Mouse (Mus musculus): ENCODE results near the gene Scd2. TPM values are rescaled to one million over a fixed set of nuclear protein-coding genes. Genes with fewer than 3 reads are reported as not detected.

The Scd2 gene
- polyA plus RNA-seq, 1 experiment from 2014 or later: 293 TPM

DNA sequence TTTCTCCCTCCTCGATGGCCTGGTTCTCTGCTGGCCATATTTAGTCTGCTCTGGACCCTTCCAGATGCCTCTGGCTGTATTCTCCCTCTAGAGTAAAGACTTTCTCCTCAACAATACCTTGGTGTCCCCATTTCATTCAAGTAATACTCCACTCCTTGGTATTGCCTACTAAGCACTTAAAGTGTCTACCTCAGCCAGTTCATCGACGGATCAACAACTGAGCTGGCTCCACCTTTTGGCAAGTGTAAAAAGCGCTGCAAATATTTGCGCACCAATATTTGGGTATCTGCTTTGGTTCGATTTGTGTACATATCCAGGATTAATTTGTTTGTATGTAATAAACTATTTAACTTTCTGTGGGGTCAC is 27.0 kb upstream of the Scd2 start:
- Histone ChIP-seq H3K4me2 (ENCODE audit: low read depth, low read length) (peak overlapping the region; percentile 64), H3K27me3 (ENCODE audit: control insufficient read depth, insufficient read depth, low read length) (no peaks in the 10 kb centered on the region), H3K27ac (ENCODE audit: low read depth, low read length) (peak overlapping the region; percentile 90; the same call in 1 of the 2 replicates), H3K9ac (replicated peaks; ENCODE audit: low read depth, low read length) (peak overlapping the region; percentile 63), H3K36me3 (ENCODE audit: control insufficient read depth, insufficient read depth, low read length) (no peaks in the 10 kb centered on the region), H3K9me3 (ENCODE audit: control insufficient read depth, low read length) (no peaks in the 10 kb centered on the region), H3K4me1 (ENCODE audit: control insufficient read depth, insufficient read depth, low read length) (0 out of 2 replicates have a peak, but pooled peaks cover 4% of the 10 kb centered on the region), H3K4me3 (ENCODE audit: low read depth, low read length) (peak overlapping the region; percentile 55)
- WGBS: 4% methylated on average over 6 of the region's 6 CpGs
- no peak for ATAC-seq (ENCODE audit: low read depth)

GRCm38 (mm10) chr19:44266824-44267498 is 26.5 kb upstream of the Scd2 start:
- Histone ChIP-seq H3K4me3 (ENCODE audit: low read depth, low read length) (peak overlapping the region; percentile 55), H3K9me3 (ENCODE audit: control insufficient read depth, low read length) (no peaks in the 10 kb centered on the region), H3K36me3 (ENCODE audit: control insufficient read depth, insufficient read depth, low read length) (no peaks in the 10 kb centered on the region), H3K4me1 (ENCODE audit: control insufficient read depth, insufficient read depth, low read length) (0 out of 2 replicates have a peak, but pooled peaks cover 4% of the 10 kb centered on the region), H3K4me2 (ENCODE audit: low read depth, low read length) (peak overlapping the region; percentile 64), H3K27ac (ENCODE audit: low read depth, low read length) (peak overlapping the region; percentile 90), H3K27me3 (ENCODE audit: control insufficient read depth, insufficient read depth, low read length) (no peaks in the 10 kb centered on the region), H3K9ac (replicated peaks; ENCODE audit: low read depth, low read length) (peak overlapping the region; percentile 63)
- peak; percentile 97 for ATAC-seq (ENCODE audit: low read depth)
- under 1% methylated on average over 42 of the region's 43 CpGs for WGBS

- Histone ChIP-seq H3K4me1 (ENCODE audit: control insufficient read depth, insufficient read depth, low read length) (0 out of 2 replicates have a peak, but pooled peaks cover 4% of the 10 kb centered on the region), H3K4me3 (ENCODE audit: low read depth, low read length) (peak overlapping the region; percentile 55), H3K4me2 (ENCODE audit: low read depth, low read length) (peak overlapping the region; percentile 64), H3K9ac (replicated peaks; ENCODE audit: low read depth, low read length) (peak overlapping the region; percentile 63), H3K27ac (ENCODE audit: low read depth, low read length) (peak overlapping the region; percentile 90), H3K36me3 (ENCODE audit: control insufficient read depth, insufficient read depth, low read length) (no peaks in the 10 kb centered on the region), H3K27me3 (ENCODE audit: control insufficient read depth, insufficient read depth, low read length) (no peaks in the 10 kb centered on the region), H3K9me3 (ENCODE audit: control insufficient read depth, low read length) (no peaks in the 10 kb centered on the region)
- 9% methylated on average over 18 of the region's 18 CpGs for WGBS
- ATAC-seq (ENCODE audit: low read depth): no peak
Measured at GRCm38 (mm10) chr19:44267499-44268002, 25.9 kb upstream of the Scd2 start.

DNA sequence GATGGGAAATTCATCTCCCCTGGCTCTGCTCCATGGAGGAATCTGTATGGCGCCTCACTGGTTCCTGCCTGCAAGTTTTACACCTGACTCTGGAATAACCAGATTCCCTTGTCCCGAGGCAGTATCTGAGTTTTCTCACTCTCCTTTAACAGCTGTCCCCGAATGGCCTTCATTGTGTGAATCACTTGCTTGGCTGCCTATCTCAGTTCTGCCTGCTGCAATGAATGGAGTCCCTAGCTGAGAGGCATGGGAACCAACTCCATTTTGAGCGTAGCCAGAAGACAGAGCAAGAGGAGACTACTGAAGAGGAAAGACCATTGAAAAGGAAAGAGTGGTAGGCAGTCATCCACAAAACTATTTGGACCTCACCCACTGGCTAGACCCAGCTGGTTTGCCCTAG is 19.8 kb upstream of the Scd2 start:
- Histone ChIP-seq H3K4me2 (ENCODE audit: low read depth, low read length) (no peak overlapping the region), H3K27me3 (ENCODE audit: control insufficient read depth, insufficient read depth, low read length) (no peaks in the 10 kb centered on the region), H3K4me3 (ENCODE audit: low read depth, low read length) (no peak overlapping the region), H3K9ac (replicated peaks; ENCODE audit: low read depth, low read length) (no peak overlapping the region), H3K27ac (ENCODE audit: low read depth, low read length) (no peak overlapping the region), H3K36me3 (ENCODE audit: control insufficient read depth, insufficient read depth, low read length) (no peaks in the 10 kb centered on the region), H3K4me1 (ENCODE audit: control insufficient read depth, insufficient read depth, low read length) (no peaks in the 10 kb centered on the region), H3K9me3 (ENCODE audit: control insufficient read depth, low read length) (no peaks in the 10 kb centered on the region)
- ATAC-seq (ENCODE audit: low read depth): no peak
- 84% methylated on average over 4 of the region's 4 CpGs for WGBS

DNA sequence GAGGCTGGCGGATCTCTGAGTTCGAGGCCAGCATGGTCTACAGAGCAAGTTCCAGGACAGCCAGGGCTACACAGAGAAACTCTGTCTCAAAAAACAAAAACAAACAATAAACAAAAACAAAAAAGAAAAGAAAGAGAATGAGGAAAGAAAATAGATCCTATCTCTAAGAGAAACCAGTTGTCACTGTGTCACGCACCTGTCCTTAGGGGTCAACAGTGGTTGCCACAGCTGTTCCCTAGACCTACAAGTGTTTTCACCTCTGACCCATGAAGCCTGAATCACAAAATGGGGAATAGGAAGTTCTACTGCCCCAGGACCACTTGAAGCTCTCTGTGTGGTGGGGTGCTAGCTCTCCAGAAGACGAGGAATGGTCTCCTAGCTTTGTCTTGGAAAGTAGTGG is 19.0 kb upstream of the Scd2 start:
- H3K27me3 ChIP-seq (ENCODE audit: control insufficient read depth, insufficient read depth, low read length): no peaks in the 10 kb centered on the region
- H3K27ac ChIP-seq (ENCODE audit: low read depth, low read length): no peak overlapping the region
- no peaks in the 10 kb centered on the region for H3K4me1 ChIP-seq (ENCODE audit: control insufficient read depth, insufficient read depth, low read length)
- H3K9ac ChIP-seq (replicated peaks; ENCODE audit: low read depth, low read length): no peak overlapping the region
- no peaks in the 10 kb centered on the region for H3K36me3 ChIP-seq (ENCODE audit: control insufficient read depth, insufficient read depth, low read length)
- no peak overlapping the region for H3K4me3 ChIP-seq (ENCODE audit: low read depth, low read length)
- no peak overlapping the region for H3K4me2 ChIP-seq (ENCODE audit: low read depth, low read length)
- no peaks in the 10 kb centered on the region for H3K9me3 ChIP-seq (ENCODE audit: control insufficient read depth, low read length)
- ATAC-seq (ENCODE audit: low read depth): no peak
- WGBS: 92% methylated on average over 4 of the region's 4 CpGs

- WGBS: 96% methylated on average over 1 of the region's 1 CpGs
- no peak for ATAC-seq (ENCODE audit: low read depth)
- no peak overlapping the region for H3K27ac ChIP-seq (ENCODE audit: low read depth, low read length)
- no peaks in the 10 kb centered on the region for H3K36me3 ChIP-seq (ENCODE audit: control insufficient read depth, insufficient read depth, low read length)
- H3K9me3 ChIP-seq (ENCODE audit: control insufficient read depth, low read length): no peaks in the 10 kb centered on the region
- H3K9ac ChIP-seq (replicated peaks; ENCODE audit: low read depth, low read length): no peak overlapping the region
- H3K4me2 ChIP-seq (ENCODE audit: low read depth, low read length): no peak overlapping the region
- H3K27me3 ChIP-seq (ENCODE audit: control insufficient read depth, insufficient read depth, low read length): no peaks in the 10 kb centered on the region
- no peak overlapping the region for H3K4me3 ChIP-seq (ENCODE audit: low read depth, low read length)
- no peaks in the 10 kb centered on the region for H3K4me1 ChIP-seq (ENCODE audit: control insufficient read depth, insufficient read depth, low read length)
Measured at GRCm38 (mm10) chr19:44275418-44275817, 18.1 kb upstream of the Scd2 start.

- Histone ChIP-seq H3K4me2 (ENCODE audit: low read depth, low read length) (no peak overlapping the region), H3K4me3 (ENCODE audit: low read depth, low read length) (no peak overlapping the region), H3K27me3 (ENCODE audit: control insufficient read depth, insufficient read depth, low read length) (no peaks in the 10 kb centered on the region), H3K27ac (ENCODE audit: low read depth, low read length) (no peak overlapping the region), H3K9me3 (ENCODE audit: control insufficient read depth, low read length) (no peaks in the 10 kb centered on the region), H3K36me3 (ENCODE audit: control insufficient read depth, insufficient read depth, low read length) (no peaks in the 10 kb centered on the region), H3K4me1 (ENCODE audit: control insufficient read depth, insufficient read depth, low read length) (no peaks in the 10 kb centered on the region), H3K9ac (replicated peaks; ENCODE audit: low read depth, low read length) (no peak overlapping the region)
- 90% methylated on average over 5 of the region's 5 CpGs for WGBS
- ATAC-seq (ENCODE audit: low read depth): no peak
Measured at GRCm38 (mm10) chr19:44276861-44277260, 16.6 kb upstream of the Scd2 start.

DNA sequence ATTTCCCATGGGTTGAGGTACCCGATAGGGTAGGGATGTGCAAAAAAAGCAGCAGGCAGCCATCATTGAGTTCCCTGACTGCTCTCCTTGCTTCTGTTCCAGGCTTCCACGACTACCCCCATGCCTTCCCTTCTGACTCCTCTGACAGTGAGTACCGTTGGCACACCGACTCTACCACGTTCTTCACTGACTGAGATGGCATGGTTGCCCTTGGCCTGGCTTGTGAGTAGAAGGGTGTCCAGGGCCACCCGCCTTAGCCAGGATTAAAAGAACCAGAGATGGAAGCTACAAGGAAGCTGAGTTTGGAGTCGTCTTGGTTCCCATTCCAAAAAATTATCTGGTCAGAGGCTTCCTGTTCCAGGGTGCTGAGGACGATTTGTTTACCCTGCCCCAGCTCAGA is 15.5 kb upstream of the Scd2 start:
- Histone ChIP-seq H3K9ac (replicated peaks; ENCODE audit: low read depth, low read length) (no peak overlapping the region), H3K4me3 (ENCODE audit: low read depth, low read length) (no peak overlapping the region), H3K27ac (ENCODE audit: low read depth, low read length) (no peak overlapping the region), H3K9me3 (ENCODE audit: control insufficient read depth, low read length) (no peaks in the 10 kb centered on the region), H3K36me3 (ENCODE audit: control insufficient read depth, insufficient read depth, low read length) (no peaks in the 10 kb centered on the region), H3K4me1 (ENCODE audit: control insufficient read depth, insufficient read depth, low read length) (0 out of 2 replicates have a peak, but pooled peaks cover 6% of the 10 kb centered on the region), H3K4me2 (ENCODE audit: low read depth, low read length) (no peak overlapping the region), H3K27me3 (ENCODE audit: control insufficient read depth, insufficient read depth, low read length) (no peaks in the 10 kb centered on the region)
- 93% methylated on average over 8 of the region's 8 CpGs for WGBS
- ATAC-seq (ENCODE audit: low read depth): no peak

- Histone ChIP-seq H3K9me3 (ENCODE audit: control insufficient read depth, low read length) (no peaks in the 10 kb centered on the region), H3K27ac (ENCODE audit: low read depth, low read length) (0 out of 2 replicates have a peak overlapping the region, but pooled peaks have one; percentile 16), H3K36me3 (ENCODE audit: control insufficient read depth, insufficient read depth, low read length) (no peaks in the 10 kb centered on the region), H3K4me3 (ENCODE audit: low read depth, low read length) (no peak overlapping the region), H3K4me2 (ENCODE audit: low read depth, low read length) (no peak overlapping the region), H3K9ac (replicated peaks; ENCODE audit: low read depth, low read length) (no peak overlapping the region), H3K4me1 (ENCODE audit: control insufficient read depth, insufficient read depth, low read length) (peaks cover 20% of the 10 kb centered on the region), H3K27me3 (ENCODE audit: control insufficient read depth, insufficient read depth, low read length) (no peaks in the 10 kb centered on the region)
- ATAC-seq (ENCODE audit: low read depth): no peak
- WGBS: 8% methylated on average over 6 of the region's 6 CpGs
Measured at GRCm38 (mm10) chr19:44280755-44281154, 12.7 kb upstream of the Scd2 start.

All from neural tube, embryonic 14.5 days (tissue).